Mouse (Mus musculus): ENCODE measurements around the gene Ccdc36. TPM values are rescaled to one million over a fixed set of nuclear protein-coding genes. Genes with fewer than 3 reads are reported as not detected.

Gene Ccdc36
- polyA plus RNA-seq (2017; shearing (Covaris generic)): 1 to 10 TPM in 1 of 2 experiments, not detected in 1; 1.8 TPM

DNA sequence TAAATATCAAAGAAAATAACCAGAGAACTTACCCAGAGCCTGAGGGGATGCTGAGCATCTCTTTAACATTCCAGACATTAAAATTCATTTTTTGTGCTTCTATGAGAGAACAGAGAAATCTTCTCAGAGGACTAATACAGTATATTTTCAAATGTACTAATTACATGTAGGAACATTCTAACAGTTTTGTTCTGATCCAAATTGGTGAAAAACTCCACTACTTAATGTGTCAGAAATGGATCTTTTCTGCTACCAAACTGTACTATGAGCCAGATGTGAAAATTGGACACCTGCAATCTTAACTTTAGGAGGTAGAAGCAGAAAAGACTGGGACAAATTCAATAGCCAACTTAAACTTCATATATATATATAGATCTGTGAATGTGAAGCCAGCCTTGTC is at the start of gene Ccdc36:
Gene Ccdc36, minus strand, starts transcription at position 101 of the 400 bp plus-strand sequence.

GRCm38 (mm10) chr9:108461181-108461631 is 32.9 kb upstream of the Ccdc36 start, which contains the start of gene Klhdc8b:
Klhdc8b (minus strand) TSS chr9:108461581.

DNA sequence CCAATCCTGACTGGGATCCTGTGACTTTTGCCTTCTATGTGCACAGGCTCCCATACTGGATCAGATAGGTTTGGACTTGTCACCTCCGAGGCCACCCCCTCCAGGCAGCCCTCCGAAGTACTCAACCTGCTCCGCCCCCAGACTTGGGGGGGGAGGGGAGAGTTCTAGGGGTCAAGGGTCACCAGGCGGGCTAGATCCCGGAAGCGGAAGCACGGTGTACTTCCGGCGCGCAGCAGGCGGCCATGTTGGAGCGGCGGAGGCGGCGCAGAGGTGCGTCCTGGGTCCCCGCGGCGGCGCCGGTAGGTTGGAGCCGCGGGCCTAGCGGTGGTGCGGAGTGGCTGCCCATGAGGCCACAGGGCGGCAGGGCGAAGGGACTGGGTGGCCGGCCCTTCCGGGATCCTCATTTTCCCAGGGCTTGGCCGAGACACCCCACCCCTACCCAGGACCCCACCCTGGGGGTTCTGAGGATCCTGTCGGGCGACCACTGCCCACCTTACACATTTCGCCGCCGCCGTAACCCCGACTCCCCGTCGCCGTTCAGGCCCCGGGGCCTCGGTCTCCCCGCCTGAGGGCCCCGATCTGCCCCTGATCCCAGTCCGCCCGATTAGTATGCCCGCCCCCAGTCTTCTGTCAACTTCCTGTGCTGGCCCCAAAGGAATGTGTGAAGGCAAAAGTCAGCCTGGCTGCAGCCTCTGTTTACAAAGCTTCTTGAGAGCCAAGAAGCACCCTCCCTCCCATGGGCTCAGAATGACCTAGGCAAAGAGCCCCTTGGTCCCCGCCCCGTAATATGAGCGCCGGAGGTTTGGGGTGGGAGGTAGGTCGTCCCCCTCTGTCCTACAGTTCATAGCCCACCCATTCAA is 32.3 kb upstream of the Ccdc36 start, which contains the start of gene Ccdc71:
Gene Ccdc71, plus strand, starts transcription at position 209 of the 860 bp plus-strand sequence.

GRCm38 (mm10) chr9:108436182-108436581 is 7.9 kb upstream of the Ccdc36 start, which contains the start of gene BC048562:
BC048562 (plus strand) TSS chr9:108436482.

DNA sequence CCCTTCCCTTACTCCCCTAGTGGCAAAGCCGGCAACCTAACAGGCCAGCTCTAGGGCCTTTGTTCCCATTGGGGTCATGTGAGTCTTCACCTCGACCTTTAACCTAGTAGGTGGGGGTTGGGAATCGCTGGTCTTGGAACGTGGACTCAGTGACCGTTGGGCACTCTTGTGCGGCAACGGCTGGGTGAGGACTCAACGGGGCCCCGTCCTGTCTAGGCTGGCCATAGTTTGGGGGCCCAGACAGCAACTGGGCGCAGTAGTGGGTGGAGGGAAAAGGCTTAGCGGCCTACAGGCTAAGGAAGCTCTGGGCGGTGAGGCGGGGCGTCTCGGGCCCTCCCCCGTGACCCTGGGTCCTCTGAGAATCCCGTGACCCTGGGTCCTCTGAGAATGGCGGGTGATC is 35.6 kb downstream of the Ccdc36 start, which contains the start of gene 1700102P08Rik:
Gene 1700102P08Rik, plus strand, starts transcription at position 130 of the 400 bp plus-strand sequence.

Other genes starting within 250 kb of the Ccdc36 start
- under 1 TPM; 0.51 to 0.62 TPM for gene Bsn, start 238.1 kb downstream of the Ccdc36 start, polyA plus RNA-seq (2017; shearing (Covaris generic))
- gene Dag1, start 164.5 kb downstream of the Ccdc36 start, polyA plus RNA-seq (2017; shearing (Covaris generic)): 10 to 100 TPM; 12.6 to 15.8 TPM
- gene Nicn1, start 138.1 kb downstream of the Ccdc36 start, polyA plus RNA-seq (2017; shearing (Covaris generic)): 1 to 10 TPM; 1.3 to 3.2 TPM
- gene Amt, start 131.6 kb downstream of the Ccdc36 start, polyA plus RNA-seq (2017; shearing (Covaris generic)): under 1 TPM; 0.47 to 0.89 TPM
- gene Rhoa, start 122.4 kb downstream of the Ccdc36 start, polyA plus RNA-seq (2017; shearing (Covaris generic)): 100 to 1,000 TPM; 352 to 371 TPM
- gene Tcta, start 122.3 kb downstream of the Ccdc36 start, polyA plus RNA-seq (2017; shearing (Covaris generic)): 10 to 100 TPM; 13.0 to 15.4 TPM
- gene Gpx1, start 89.6 kb downstream of the Ccdc36 start, polyA plus RNA-seq (2017; shearing (Covaris generic)): 100 to 1,000 TPM; 526 to 558 TPM
- 100 to 1,000 TPM; 146 to 173 TPM for gene Usp4, start 80.6 kb downstream of the Ccdc36 start, polyA plus RNA-seq (2017; shearing (Covaris generic))
- 1 to 10 TPM; 2.6 to 3.9 TPM for gene 1700102P08Rik, start 35.7 kb downstream of the Ccdc36 start, polyA plus RNA-seq (2017; shearing (Covaris generic))
- gene BC048562, start 8.0 kb upstream of the Ccdc36 start, polyA plus RNA-seq (2017; shearing (Covaris generic)): not detected
- 10 to 100 TPM; 41.9 to 48.2 TPM for gene Ccdc71, start 32.0 kb upstream of the Ccdc36 start, polyA plus RNA-seq (2017; shearing (Covaris generic))
- gene Klhdc8b, start 33.1 kb upstream of the Ccdc36 start, polyA plus RNA-seq (2017; shearing (Covaris generic)): 1 to 10 TPM; 8.2 to 8.3 TPM
- gene Lamb2, start 51.3 kb upstream of the Ccdc36 start, polyA plus RNA-seq (2017; shearing (Covaris generic)): 1 to 10 TPM in 1 of 2 experiments, under 1 TPM in 1; 0.57 to 4.7 TPM
- 100 to 1,000 TPM; 116 to 142 TPM for gene Usp19, start 62.1 kb upstream of the Ccdc36 start, polyA plus RNA-seq (2017; shearing (Covaris generic))
- gene Qars, start 79.2 kb upstream of the Ccdc36 start, polyA plus RNA-seq (2017; shearing (Covaris generic)): 100 to 1,000 TPM in 1 of 2 experiments, 10 to 100 TPM in 1; 78.1 to 104 TPM
- 100 to 1,000 TPM; 143 to 144 TPM for gene Qrich1, start 88.3 kb upstream of the Ccdc36 start, polyA plus RNA-seq (2017; shearing (Covaris generic))
- 10 to 100 TPM; 65.6 to 70.4 TPM for gene Impdh2, start 131.8 kb upstream of the Ccdc36 start, polyA plus RNA-seq (2017; shearing (Covaris generic))
- gene Ndufaf3, start 138.9 kb upstream of the Ccdc36 start, polyA plus RNA-seq (2017; shearing (Covaris generic)): 10 to 100 TPM; 64.1 to 70.8 TPM
- 100 to 1,000 TPM; 102 to 133 TPM for gene Dalrd3, start 141.4 kb upstream of the Ccdc36 start, polyA plus RNA-seq (2017; shearing (Covaris generic))
- 10 to 100 TPM; 56.5 to 71.2 TPM for gene Wdr6, start 150.3 kb upstream of the Ccdc36 start, polyA plus RNA-seq (2017; shearing (Covaris generic))
- 10 to 100 TPM; 10.1 to 18.2 TPM for gene P4htm, start 169.2 kb upstream of the Ccdc36 start, polyA plus RNA-seq (2017; shearing (Covaris generic))
- gene Arih2, start 220.9 kb upstream of the Ccdc36 start, polyA plus RNA-seq (2017; shearing (Covaris generic)): 10 to 100 TPM; 73.3 to 80.5 TPM
- gene Slc25a20, start 233.6 kb upstream of the Ccdc36 start, polyA plus RNA-seq (2017; shearing (Covaris generic)): 10 to 100 TPM; 40.7 to 49.3 TPM

Measured in inflammation-experienced regulatory T-cells (primary cell).